Mouse (Mus musculus): ENCODE measurements around the gene D13Ertd608e.
A peak's percentile ranks its signal among the peaks of the same experiment; 100 is the strongest.
"Not testable (repeated sequence)": the region's sequence is repeated elsewhere in the genome, so short reads cannot be mapped to it uniquely, and the experiment has no call there.

The D13Ertd608e gene

DNA sequence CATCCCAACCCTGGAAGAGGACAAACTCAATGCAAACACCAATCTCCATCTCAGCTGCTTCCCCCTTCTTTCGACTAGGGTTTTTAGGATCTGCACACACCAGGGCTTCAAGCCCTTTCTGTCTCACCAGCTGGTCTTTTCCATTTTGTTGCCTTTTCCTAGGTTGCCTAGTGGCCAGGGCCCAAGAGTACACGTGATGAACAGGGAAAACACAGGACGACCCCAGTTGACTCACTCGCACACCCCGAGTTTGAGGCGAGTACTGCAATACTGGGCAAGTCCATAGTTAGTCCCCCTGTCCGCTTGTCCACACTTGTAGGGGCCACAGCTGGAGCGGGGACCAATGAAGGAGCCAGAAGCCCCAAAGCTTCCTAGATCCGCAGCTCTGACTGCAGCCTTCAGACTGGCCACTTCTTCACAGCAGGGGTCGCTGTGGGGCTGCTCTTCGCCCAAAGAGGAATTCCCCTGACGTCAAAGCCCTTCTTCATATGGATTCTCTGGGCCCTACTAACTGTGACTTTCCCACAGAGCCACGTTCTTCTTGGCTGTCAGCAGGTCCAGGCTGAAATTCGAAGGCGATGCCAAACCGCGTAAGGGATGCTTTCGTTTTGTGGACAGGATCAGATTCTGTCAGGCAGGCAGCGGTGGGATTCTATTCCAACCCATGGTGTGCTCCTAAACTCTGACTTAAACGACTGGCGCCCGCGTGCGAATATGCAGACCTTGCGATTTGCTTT lies at the start of gene D13Ertd608e:
TSS of gene D13Ertd608e (plus strand) at position 687 of the 737 bp plus-strand sequence.
- DNase-seq (ENCODE audit: low spot score in 2 of 2) = peak; percentile 14 to 18

DNA sequence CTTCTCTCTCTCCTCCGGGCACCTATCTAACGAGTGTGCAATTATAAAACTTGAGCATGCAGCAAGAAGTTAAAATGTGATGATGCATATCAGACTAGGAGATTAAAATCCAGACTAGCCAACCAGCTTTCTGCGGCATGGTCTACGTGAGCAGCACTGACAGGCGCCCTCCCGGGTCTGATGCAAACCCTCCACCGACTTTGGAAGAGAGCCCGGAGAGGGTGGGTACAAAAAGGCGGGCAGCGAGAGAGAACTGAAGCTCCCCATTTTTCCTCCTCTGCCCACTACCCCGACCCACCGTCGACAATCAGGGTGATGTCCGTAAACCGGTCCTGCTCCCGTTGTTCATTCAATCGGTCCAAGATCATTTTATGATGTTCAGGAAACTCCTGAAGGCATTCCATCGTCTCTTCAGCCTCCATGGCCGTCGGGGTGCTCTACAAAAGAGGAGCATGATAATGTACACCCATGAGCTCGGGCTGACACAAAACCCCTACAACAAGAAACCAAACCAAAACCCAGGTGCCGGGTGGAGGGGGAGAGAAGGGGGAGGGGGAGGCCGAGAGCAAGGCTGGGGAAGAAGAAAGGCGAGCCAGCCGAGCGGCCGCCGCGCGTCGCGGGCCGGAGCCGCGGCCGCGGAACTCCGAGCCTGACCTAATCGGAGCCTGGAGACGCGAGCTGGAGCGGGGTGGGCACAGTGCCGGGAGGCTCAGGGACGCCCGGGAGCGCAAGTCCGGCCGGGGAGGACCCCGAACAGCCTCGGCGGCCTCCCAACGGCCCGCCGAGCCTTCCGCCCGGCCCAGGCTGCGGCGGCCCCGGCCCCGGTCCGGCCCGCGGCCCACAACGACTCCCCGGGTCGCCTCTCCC lies 45.7 kb upstream of the D13Ertd608e start:
- peak; percentile 53 to 69 for DNase-seq (ENCODE audit: low spot score in 2 of 2)

DNA sequence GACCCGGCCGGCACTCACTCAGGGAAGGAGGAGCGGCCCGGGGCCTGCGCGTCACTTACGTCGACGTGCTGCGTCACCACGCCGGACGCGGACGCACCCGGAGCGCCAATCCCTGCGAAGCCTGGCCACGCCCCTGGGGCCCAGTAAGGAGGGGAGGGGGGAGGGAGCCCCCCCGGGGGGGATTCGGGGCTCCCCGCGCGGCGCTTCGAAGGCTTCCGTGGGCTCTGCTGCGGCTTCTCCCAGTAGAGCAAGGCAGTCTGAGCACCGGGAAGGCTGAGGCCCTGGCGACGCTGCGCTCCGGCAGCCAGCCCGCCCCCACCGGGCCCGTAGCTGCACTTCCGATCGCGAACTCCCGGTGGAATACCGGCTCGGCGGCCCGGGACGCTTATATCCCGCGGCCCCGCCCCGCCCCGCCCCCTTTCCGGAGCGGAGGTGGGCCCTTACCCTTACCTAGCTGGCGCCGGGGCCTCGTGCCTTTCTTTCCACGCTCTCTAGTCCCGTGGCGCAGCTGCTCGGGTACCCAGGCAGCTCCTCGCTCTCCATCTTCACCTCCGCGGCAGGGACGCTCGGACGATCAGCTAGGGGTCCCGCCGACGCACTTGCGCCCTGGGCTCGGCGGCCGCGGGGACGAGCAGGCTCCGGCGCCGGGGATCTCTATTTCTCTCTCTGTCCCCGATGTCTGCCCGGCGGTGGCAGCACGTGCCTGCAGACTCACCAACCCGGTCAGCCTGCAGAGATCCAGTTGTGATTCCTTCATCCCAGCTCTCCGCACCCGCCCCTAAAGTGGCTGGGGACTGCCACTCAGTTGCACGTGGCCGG lies 44.8 kb upstream of the D13Ertd608e start, which contains the start of gene Zfp131:
TSS of gene Zfp131 (minus strand) at position 129 of the 819 bp plus-strand sequence.
- DNase-seq (ENCODE audit: low spot score in 2 of 2) = peak; percentile 89 to 93

DNA sequence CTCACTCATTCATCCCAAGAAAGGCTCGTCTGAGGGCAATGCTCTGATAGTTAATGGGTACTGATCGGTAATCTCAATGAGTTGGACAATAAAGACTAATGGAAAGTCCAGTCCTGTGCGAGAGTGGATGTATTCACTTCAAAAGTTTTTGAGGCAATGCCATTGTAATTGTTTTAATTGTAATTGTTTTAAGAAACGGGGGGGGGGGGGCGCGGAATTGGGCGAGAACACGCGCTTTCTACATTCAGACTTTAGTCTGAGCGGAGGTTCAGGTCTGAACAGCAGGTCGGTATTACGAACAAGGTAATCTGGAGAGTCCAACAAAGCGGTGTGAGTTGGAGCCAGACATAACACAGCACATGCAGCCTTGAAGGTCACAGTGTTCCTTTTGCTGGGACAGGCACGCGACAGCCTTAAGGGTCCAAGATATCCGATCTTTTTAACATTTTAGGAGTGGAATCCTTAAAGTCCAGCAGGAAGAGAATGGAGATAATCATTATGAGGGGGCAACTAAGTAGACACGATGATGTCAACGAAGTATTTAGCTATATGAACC lies 44.1 kb upstream of the D13Ertd608e start:
- no peak for DNase-seq (ENCODE audit: low spot score in 2 of 2)

DNA sequence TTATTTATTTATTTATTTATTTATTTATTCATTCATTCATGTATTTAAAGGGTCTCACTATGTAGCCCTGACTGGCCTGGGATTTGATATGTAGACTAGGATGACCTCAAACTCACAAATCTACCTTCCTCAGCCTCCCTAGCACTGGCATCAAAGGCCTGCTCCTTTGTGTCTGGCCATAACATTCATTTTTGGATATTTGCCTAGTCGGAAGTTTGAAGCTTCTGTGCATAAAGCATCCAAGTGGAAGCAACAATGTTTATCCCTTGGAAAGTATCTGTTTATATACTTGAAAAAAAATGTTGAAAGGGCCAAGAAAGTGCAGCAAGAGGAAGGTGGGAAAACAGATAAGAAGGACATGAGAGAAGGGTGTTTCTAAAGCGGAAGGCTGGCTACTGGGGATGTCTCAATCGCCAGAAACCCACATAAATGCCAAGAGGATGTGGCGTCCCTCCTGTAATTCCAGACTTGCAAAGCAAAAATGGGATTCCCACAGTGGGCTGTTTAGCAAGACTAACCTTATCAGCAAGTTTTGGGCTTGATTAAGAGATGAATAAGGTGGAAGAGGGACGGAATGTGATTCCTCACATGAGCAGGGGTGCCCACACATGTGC lies 42.9 kb upstream of the D13Ertd608e start:
- no peak for DNase-seq (ENCODE audit: low spot score in 2 of 2)

DNA sequence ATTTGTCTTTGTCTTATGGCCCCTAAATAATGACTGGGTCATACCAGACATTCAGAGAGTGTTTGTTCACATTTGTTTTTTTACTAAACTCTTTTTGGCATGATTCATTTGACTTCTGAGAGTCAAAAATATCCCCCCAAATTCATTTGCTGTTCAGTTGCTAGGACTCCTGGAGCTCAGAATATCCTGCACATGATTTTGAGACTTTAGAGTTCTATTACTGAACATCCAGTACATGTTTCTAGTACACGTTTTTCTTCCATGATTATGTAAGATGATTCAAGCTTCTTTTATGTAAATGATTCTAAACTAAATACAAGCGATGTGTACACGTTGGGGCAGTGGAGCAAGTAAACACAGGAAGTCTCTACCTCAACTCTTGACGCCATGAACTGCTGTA lies 38.1 kb upstream of the D13Ertd608e start:
- no peak for DNase-seq (ENCODE audit: low spot score in 2 of 2)

DNA sequence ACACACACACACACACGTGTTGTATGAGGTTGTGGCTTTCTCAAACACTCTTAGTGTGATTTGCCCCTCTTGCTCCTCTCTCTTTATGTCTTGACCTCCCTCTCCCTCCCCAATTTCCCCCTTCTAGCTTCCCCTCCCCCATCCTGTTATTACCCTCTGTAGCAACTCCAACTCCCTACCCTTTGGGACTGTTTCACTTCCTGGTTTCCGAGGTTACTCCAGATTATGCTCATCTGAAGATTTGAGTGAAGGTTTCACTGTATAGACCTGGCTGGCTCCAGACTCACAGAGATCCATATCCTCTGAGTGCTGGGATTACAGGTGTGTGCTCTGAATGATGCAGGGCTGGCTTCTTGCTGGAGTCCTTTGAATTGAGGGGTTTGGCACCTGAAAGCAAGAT lies 26.9 kb upstream of the D13Ertd608e start:
- DNase-seq (ENCODE audit: low spot score in 2 of 2) = no peak

DNA sequence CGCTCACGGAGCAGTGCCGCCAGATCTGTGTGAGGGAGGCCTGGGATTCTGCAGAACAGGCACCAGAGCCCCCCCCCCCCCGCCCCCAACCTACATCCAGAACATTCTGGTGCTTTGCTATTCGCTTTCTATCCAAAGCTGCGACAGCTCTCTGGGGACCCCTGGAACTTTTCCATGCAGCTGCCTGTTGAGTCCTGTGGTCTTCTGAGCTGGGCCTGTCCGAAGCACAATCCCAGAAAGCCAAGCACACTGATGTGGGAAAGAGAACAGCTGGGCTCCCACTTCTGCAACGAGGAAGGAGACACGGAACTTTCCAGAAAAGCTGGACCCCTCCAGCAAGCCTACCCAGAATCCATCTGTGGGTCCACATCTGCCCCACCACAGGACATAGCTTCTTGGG lies 25.8 kb upstream of the D13Ertd608e start:
- no peak for DNase-seq (ENCODE audit: low spot score in 2 of 2)

DNA sequence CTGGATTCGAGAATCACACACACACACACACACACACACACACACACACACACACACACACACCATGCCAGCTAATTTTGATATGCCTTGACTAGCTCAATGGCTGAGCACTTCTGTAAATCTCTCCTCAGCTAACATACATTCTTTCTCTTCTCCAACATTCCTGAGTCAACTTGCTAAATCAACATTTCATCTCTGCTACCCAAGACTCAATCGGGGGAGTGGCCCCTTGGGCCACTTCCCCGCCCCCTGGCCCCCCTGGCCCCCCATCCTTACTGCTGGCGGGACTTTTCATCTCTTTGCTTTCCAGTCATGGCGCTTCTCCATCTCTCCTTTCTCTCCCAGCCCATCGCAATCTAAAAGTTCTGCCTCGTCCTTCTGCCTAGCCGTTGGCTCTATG lies 19.0 kb upstream of the D13Ertd608e start:
- DNase-seq (ENCODE audit: low spot score in 2 of 2) = no peak

DNA sequence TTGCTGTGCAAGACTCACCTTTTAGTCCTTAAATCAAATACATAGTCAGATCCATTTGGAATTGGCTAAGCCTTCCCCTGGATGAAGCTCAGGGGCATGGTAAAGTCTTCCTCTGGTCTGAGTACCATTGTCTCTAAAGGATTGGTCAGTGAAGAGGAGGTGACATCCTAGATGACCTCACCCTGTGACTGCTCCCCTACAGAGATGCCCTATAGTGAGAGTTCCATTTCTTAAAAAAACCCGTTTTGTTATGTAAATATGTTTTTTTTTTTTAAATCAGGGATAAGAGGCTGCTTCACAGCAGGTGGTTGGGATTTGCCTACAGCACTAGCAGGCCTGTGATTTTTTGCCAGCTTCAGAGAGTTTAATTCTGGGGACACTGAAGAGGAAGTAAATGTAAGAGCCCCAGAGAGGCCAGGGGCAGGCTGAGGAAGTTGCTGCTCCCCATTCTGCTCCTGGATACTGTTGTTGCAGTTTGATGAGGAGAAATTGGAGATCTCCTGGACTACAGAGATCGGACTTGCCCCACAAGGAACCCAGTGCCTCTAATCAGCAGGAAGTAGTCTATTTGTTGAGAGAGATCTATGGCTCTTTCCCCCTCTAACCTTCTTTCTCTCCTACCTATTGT lies 18.1 kb upstream of the D13Ertd608e start:
- DNase-seq (ENCODE audit: low spot score in 2 of 2) = no peak

DNA sequence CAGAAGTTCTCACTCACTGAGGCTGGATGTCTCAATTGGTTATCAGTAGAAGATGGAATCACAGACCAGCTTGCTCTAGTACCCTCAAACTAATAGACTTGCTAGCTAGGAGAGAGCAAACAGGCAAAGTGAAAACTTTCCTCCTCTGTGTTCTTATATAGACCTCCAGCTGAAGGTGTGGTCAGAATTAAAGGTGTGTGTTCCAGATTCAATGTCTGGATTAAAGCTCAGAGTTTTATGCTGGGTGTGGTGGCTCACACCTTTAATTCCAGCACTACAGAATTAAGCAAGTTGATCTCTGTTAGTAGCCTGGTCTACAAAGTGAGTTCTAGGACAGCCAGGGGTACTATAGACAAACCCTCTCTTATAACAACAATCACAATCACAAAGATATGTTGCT lies 5.7 kb upstream of the D13Ertd608e start, which contains the start of gene AF067063:
TSS of gene AF067063 (minus strand) at position 101 of the 400 bp plus-strand sequence.
- not testable (repeated sequence) for DNase-seq (ENCODE audit: low spot score in 2 of 2)

DNA sequence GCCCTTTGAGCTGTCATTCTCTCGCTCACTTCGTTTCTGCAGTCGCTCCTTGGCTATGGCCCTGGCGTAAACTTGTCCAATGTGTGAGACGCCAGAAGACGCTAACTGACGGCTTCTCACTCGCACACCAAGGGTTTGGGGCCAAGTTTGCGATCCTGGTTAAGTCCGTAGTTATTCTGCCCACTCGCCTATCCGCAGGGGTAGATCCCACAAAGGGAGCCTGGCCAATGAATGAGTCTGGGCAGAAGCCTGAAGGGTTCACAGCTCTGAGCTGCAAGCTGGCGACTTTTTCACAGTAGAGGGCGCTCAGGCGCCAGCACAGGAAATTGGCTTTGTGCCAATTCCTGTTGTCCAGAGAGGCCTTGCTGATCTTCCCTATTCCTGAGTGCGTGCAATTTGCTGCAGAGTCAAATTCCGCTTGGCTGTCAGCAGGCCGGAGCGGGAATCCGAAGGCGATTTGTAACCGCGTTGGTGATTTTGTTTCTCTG lies 562 bp downstream of the D13Ertd608e start:
- peak; percentile 2 to 9 for DNase-seq (ENCODE audit: low spot score in 2 of 2)

DNA sequence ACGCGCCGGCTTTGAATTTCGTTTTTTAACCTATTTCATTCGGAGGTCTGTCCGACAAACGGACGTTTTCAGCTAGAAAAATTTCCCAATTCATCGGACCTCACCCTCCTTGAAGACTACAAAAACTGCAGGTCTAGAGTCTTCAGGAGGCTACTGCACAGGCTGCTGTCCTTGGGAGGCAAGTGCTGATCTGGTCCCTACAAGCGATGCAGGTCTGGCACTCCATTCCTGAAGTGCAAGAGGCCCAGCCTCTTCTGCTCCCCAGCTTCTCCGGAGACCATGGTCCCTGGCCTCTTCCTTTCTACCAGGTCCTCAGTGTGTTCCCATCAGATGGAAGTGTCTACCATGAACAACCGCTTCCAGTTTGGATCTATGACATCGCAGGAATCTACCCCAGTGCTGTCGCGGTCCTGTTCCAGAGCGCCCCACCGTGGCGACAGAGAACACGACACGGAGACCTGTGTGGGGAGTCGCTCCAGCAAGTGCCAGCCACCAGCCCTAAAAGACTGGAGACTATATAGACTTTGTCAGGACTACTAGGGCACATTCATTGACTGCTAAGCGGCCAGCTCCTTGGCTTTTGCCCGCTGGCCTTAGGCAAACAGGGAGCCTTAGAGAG lies 2.0 kb downstream of the D13Ertd608e start:
- DNase-seq (ENCODE audit: low spot score in 2 of 2) = peak; percentile 4 to 7

DNA sequence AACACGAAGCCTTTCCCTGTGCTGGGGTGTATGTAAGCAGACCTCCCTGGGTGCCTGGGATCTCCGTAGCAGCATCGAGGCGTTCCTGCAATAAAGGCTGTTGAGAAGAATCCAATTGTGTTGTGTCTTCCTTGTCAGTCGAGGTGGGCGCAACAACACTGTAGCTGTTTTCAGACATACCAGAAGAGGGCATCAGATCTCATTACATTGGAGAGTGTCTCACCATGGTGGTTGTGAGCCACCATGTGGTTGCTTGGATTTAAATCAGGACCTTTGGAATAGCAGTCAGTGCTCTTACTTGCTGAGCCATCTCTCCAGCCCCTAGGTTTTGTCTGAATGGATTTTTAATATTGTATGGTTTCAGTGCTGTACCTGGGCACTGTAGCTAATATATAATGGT lies 4.2 kb downstream of the D13Ertd608e start:
- DNase-seq (ENCODE audit: low spot score in 2 of 2) = not testable (repeated sequence)

DNA sequence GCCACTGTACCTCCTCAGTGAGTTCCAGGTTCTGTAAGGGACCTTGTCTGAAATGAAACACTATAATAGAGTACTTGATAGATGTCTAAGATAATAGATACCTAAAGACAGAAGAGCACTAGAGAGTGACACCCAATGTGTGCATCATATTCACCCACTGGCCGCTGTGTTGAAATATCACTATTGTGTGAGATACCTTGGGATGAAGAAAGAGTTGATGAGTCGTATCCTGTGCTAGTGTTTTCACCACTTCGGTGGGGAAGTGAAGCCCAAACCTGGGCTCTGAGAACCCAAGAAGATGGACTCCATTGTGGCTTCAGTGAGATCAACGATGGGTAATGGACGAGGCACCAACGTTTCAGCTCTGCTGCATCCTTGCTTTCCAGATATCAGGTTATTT lies 26.6 kb downstream of the D13Ertd608e start:
- not testable (repeated sequence) for DNase-seq (ENCODE audit: low spot score in 2 of 2)

DNA sequence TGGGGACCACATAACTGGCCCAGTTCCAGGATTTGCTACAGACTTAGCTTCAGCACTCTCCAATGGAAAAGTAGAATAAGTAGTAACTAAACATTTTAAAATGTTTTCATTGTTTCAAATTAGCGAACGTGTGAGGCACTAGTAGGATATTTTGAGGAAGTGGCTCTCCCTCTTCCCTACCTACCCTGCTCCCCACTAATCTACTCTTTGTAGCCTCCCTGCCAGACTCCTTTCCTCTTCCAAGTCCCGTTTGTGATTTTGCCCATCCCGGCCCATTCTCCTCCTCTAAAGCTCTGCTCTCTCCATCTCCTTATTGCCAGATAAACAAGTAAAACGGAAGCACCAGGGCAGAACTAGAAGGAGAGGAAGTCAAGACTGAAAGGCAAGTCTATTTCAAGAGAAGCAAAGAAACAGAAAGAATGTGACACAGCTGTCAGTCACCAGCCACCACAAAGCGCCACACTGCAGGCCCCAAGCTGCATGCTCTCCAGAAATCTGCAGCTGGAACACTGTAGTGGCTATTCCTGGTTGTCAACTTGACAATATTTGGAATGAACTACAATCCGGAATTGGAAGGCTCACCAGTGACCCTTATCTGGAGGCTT lies 28.7 kb downstream of the D13Ertd608e start:
- not testable (repeated sequence) for DNase-seq (ENCODE audit: low spot score in 2 of 2)

DNA sequence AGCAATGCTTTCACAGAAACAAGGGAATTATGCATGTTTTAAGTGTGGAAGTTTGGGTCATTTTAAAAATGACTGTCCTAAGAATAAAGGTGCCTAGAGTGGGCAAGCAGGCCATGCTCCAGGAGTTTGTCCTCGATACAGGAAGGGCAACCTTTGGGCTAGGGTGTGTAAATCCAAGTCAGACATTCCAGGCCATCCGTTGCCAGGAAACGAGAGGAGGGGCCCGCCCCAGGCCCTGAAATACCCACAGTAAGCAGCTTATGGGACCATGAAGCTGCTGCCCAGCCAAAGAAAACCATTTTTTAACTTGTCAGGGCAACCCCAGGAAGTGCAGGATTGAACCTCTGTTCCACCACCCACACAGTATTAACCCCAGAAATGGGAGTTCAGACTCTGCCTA lies 51.1 kb downstream of the D13Ertd608e start:
- DNase-seq (ENCODE audit: low spot score in 2 of 2) = not testable (repeated sequence)

DNA sequence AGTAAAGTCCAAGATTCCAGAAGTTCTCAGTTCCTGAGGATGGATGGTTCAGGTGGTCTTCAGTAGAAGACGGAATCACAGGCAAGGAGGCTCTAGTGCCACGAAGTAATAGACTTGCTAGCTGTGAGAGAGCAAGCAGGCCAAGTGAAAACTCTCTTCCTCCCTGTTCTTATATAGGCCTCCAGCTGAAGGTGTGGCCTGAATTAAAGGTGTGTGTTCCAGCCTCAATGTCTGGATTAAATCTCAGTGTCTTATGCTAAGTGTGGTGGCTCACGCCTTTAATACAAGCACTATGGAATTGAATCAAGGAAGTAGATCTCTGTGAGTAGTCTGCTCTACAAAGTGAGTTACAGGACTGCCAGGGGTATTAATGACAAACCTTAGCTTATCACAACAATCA lies 58.9 kb downstream of the D13Ertd608e start, which contains the start of gene Tcstv1:
TSS of gene Tcstv1 (minus strand) at position 101 of the 400 bp plus-strand sequence.
- not testable (repeated sequence) for DNase-seq (ENCODE audit: low spot score in 2 of 2)

All from right cerebral cortex, adult 2 months (tissue).